Mouse (Mus musculus) embryonic facial prominence, embryonic 15.5 days (tissue): Measurements from ENCODE around the gene Map1s. TPM values are rescaled to one million over a fixed set of nuclear protein-coding genes. Genes with fewer than 3 reads are reported as not detected.
"Not testable (repeated sequence)": the region's sequence is repeated elsewhere in the genome, so short reads cannot be mapped to it uniquely, and the experiment has no call there.

Source experiments
- ATAC-seq: fragments of 200-750 bp; cut with Nextera tagmentation; 2 replicates; pipeline ENCODE4 v1.8.0; 2017; ENCODE audit warnings: low read depth, moderate TSS enrichment; ENCODE audit not compliant: insufficient number of reproducible peaks, low FRiP score, low TSS enrichment
- H3K27ac ChIP-seq: fragments of 300-500 bp; sonication (generic); replicated peaks from 2 replicates; pipeline ENCODE4 v1.5.1; 2015; ENCODE audit warnings: mild to moderate bottlenecking, inconsistent platforms
- H3K27me3 ChIP-seq: fragments of 300-500 bp; sonication (generic); 2 replicates; pipeline ENCODE4 v1.6.1; 2015; ENCODE audit warnings: inconsistent platforms
- H3K36me3 ChIP-seq: fragments of 300-500 bp; sonication (generic); 2 replicates; pipeline ENCODE4 v1.6.1; 2015; ENCODE audit warnings: mild to moderate bottlenecking, inconsistent platforms
- H3K4me1 ChIP-seq: fragments of 300-500 bp; sonication (generic); 2 replicates; pipeline ENCODE4 v1.6.1; 2015; ENCODE audit warnings: inconsistent platforms
- H3K4me2 ChIP-seq: fragments of 300-500 bp; sonication (generic); replicated peaks from 2 replicates; pipeline ENCODE4 v1.6.1; 2015; ENCODE audit warnings: mild to moderate bottlenecking, inconsistent platforms
- H3K4me3 ChIP-seq: fragments of 300-500 bp; sonication (generic); replicated peaks from 2 replicates; pipeline ENCODE4 v1.5.1; 2015; ENCODE audit warnings: mild to moderate bottlenecking, inconsistent platforms
- H3K9ac ChIP-seq: fragments of 300-500 bp; sonication (generic); 2 replicates; pipeline ENCODE4 v1.6.1; 2015; ENCODE audit warnings: inconsistent platforms
- H3K9me3 ChIP-seq: fragments of 300-500 bp; sonication (generic); replicated peaks from 2 replicates; pipeline ENCODE4 v1.6.1; 2016; ENCODE audit warnings: inconsistent platforms
- WGBS: fragments of 180-500 bp; shearing (Covaris S2); methylation state at CpG from one replicate; pipeline ENCODE4 v1.1.7; 2015; 5-methylcytosine and 5-hydroxymethylcytosine counted together
- polyA plus RNA-seq: library from polyadenylated mRNA; unstranded; fragments of >200 nt; fragmentation: Nextera tagmentation; extraction: Ambion mirVana; gene quantifications from 2 replicates; pipeline ENCODE4 v1.2.1, GENCODE M21; 2015

The Map1s gene
- polyA plus RNA-seq, 1 experiment from 2014 or later: 50.1 TPM

GRCm38 (mm10) chr8:70894385-70894720 lies 11.4 kb upstream of the Map1s start:
- ATAC-seq: no peak
- Histone ChIP-seq H3K4me3 (no peak overlapping the region), H3K4me2 (no peak overlapping the region), H3K27ac (no peak overlapping the region), H3K27me3 (peaks cover 49% of the 10 kb centered on the region), H3K9ac (no peak overlapping the region), H3K4me1 (peaks cover 42% of the 10 kb centered on the region), H3K9me3 (no peaks in the 10 kb centered on the region), H3K36me3 (peaks cover 20% of the 10 kb centered on the region)
- WGBS: 66% methylated on average over 2 of the region's 2 CpGs

- 89% methylated on average over 8 of the region's 8 CpGs for WGBS
- H3K9me3 ChIP-seq: no peaks in the 10 kb centered on the region
- H3K36me3 ChIP-seq: peaks cover 20% of the 10 kb centered on the region
- peaks cover 42% of the 10 kb centered on the region for H3K4me1 ChIP-seq
- H3K27me3 ChIP-seq: peaks cover 49% of the 10 kb centered on the region
- no peak overlapping the region for H3K4me3 ChIP-seq
- no peak overlapping the region for H3K9ac ChIP-seq
- H3K27ac ChIP-seq: no peak overlapping the region
- H3K4me2 ChIP-seq: no peak overlapping the region
- no peak for ATAC-seq
Observed at GRCm38 (mm10) chr8:70894771-70895545, 10.8 kb upstream of the Map1s start.

- Histone ChIP-seq H3K27me3 (peaks cover 42% of the 10 kb centered on the region), H3K4me3 (peak overlapping the region; percentile 95), H3K4me2 (peak overlapping the region; percentile 89), H3K4me1 (peaks cover 42% of the 10 kb centered on the region), H3K9ac (peak overlapping the region; percentile 88), H3K36me3 (peaks cover 20% of the 10 kb centered on the region)
- H3K27ac ChIP-seq, H3K9me3 ChIP-seq, ATAC-seq: not testable (repeated sequence)
- 80% methylated on average over 24 of the region's 24 CpGs for WGBS
Observed at GRCm38 (mm10) chr8:70895571-70896259, 10.0 kb upstream of the Map1s start.

- Histone ChIP-seq H3K27ac (peak overlapping the region; percentile 81; the same call in 1 of the 2 replicates), H3K4me1 (peaks cover 37% of the 10 kb centered on the region), H3K27me3 (peaks cover 35% of the 10 kb centered on the region), H3K36me3 (peaks cover 20% of the 10 kb centered on the region), H3K9me3 (no peaks in the 10 kb centered on the region), H3K9ac (peak overlapping the region; percentile 88), H3K4me3 (peak overlapping the region; percentile 95), H3K4me2 (peak overlapping the region; percentile 89)
- ATAC-seq: no peak
- 3% methylated on average over 25 of the region's 25 CpGs for WGBS
Observed at GRCm38 (mm10) chr8:70896316-70897020, 9.3 kb upstream of the Map1s start.

GRCm38 (mm10) chr8:70897021-70897680 lies 8.6 kb upstream of the Map1s start, which contains the start of gene Rpl18a:
Gene Rpl18a (minus strand): TSS chr8:70897412.
- Histone ChIP-seq H3K27me3 (peaks cover 28% of the 10 kb centered on the region), H3K27ac (peak within 1 kb of the TSS; percentile 94), H3K4me1 (peaks cover 30% of the 10 kb centered on the region), H3K4me2 (peak within 1 kb of the TSS; percentile 89), H3K9me3 (no peaks in the 10 kb centered on the region), H3K9ac (peak within 1 kb of the TSS; percentile 88), H3K4me3 (peak within 1 kb of the TSS; percentile 95), H3K36me3 (peaks cover 20% of the 10 kb centered on the region)
- ATAC-seq: peak; percentile 98
- under 1% methylated on average over 60 of the region's 60 CpGs for WGBS

- under 1% methylated on average over 20 of the region's 20 CpGs for WGBS
Observed at GRCm38 (mm10) chr8:70897681-70898413, 7.9 kb upstream of the Map1s start.

GRCm38 (mm10) chr8:70898661-70899198 lies 7.0 kb upstream of the Map1s start:
- H3K4me3 ChIP-seq: peak overlapping the region; percentile 95; the same call in 1 of the 2 replicates
- peaks cover 20% of the 10 kb centered on the region for H3K36me3 ChIP-seq
- H3K9me3 ChIP-seq: no peaks in the 10 kb centered on the region
- WGBS: 25% methylated on average over 2 of the region's 2 CpGs
- no peak for ATAC-seq
- peak overlapping the region; percentile 73; the same call in 1 of the 2 replicates for H3K4me2 ChIP-seq
- H3K4me1 ChIP-seq: peaks cover 19% of the 10 kb centered on the region
- H3K9ac ChIP-seq: no peak overlapping the region
- H3K27ac ChIP-seq: peak overlapping the region; percentile 94; the same call in 1 of the 2 replicates
- peaks cover 12% of the 10 kb centered on the region for H3K27me3 ChIP-seq

More at GRCm38 (mm10) chr8:70897681-70898413, 7.9 kb upstream of the Map1s start:
- Histone ChIP-seq H3K27me3 (peaks cover 21% of the 10 kb centered on the region), H3K9me3 (no peaks in the 10 kb centered on the region), H3K4me2 (peak overlapping the region; percentile 73), H3K36me3 (peaks cover 20% of the 10 kb centered on the region), H3K4me1 (peaks cover 23% of the 10 kb centered on the region), H3K27ac (peak overlapping the region; percentile 94), H3K9ac (peak overlapping the region; percentile 74), H3K4me3 (peak overlapping the region; percentile 95)
- ATAC-seq: peak; percentile 12

- H3K4me2 ChIP-seq: no peak overlapping the region
- H3K36me3 ChIP-seq: peaks cover 15% of the 10 kb centered on the region
- H3K27me3 ChIP-seq: peaks cover 10% of the 10 kb centered on the region
- H3K27ac ChIP-seq: no peak overlapping the region
- peaks cover 19% of the 10 kb centered on the region for H3K4me1 ChIP-seq
- WGBS: 78% methylated on average over 2 of the region's 2 CpGs
- no peak overlapping the region for H3K4me3 ChIP-seq
- ATAC-seq: no peak
- no peak overlapping the region for H3K9ac ChIP-seq
- H3K9me3 ChIP-seq: no peaks in the 10 kb centered on the region
Observed at GRCm38 (mm10) chr8:70899226-70899625, 6.5 kb upstream of the Map1s start.

- Histone ChIP-seq H3K9me3 (no peaks in the 10 kb centered on the region), H3K36me3 (no peaks in the 10 kb centered on the region), H3K9ac (no peak overlapping the region), H3K27ac (no peak overlapping the region), H3K4me1 (peaks cover 21% of the 10 kb centered on the region), H3K4me2 (no peak overlapping the region), H3K4me3 (no peak overlapping the region), H3K27me3 (0 out of 2 replicates have a peak, but pooled peaks cover 3% of the 10 kb centered on the region)
- WGBS: 84% methylated on average over 2 of the region's 2 CpGs
- no peak for ATAC-seq
Observed at GRCm38 (mm10) chr8:70900872-70901387, 4.8 kb upstream of the Map1s start.

- Histone ChIP-seq H3K36me3 (no peaks in the 10 kb centered on the region), H3K9ac (no peak overlapping the region), H3K27ac (no peak overlapping the region), H3K4me3 (no peak overlapping the region), H3K9me3 (no peaks in the 10 kb centered on the region), H3K27me3 (0 out of 2 replicates have a peak, but pooled peaks cover 3% of the 10 kb centered on the region), H3K4me2 (no peak overlapping the region), H3K4me1 (peaks cover 22% of the 10 kb centered on the region)
- WGBS: 26% methylated on average over 5 of the region's 5 CpGs
- ATAC-seq: no peak
Observed at GRCm38 (mm10) chr8:70902211-70902610, 3.5 kb upstream of the Map1s start.
